9 mouse cellular contexts compared by ENCODE assay signal in genomic region chrX:73063512-73064414, GRCm38 (mm10). TPM values are rescaled to one million over a fixed set of nuclear protein-coding genes. Genes with fewer than 3 reads are reported as not detected.
DNase-seq lines count a peak whose midpoint lies in the region; ATAC-seq lines count a peak whose summit lies in the region.
"Had no signal": no experiment of that assay in that cellular context is flagged by ENCODE, and none has a peak within 500 bp of the region (broad histone marks: within the 10 kb centered on the region; RNA-seq: fewer than 3 reads in every experiment).

No protein-coding gene starts in this region.

- H3K4me1 ChIP-seq in kidney, embryonic 16.5 days (ENCODE audit: insufficient read depth, low read length): 0 out of 2 replicates have a peak, but pooled peaks cover 3% of the 10 kb centered on the region
- no peaks in the 10 kb centered on the region for H3K4me1 ChIP-seq in hindbrain, embryonic 11.5 days (replicated peaks; ENCODE audit: control insufficient read depth, insufficient read depth, low read length)
- H3K4me1 ChIP-seq in limb, embryonic 13.5 days: no peaks in the 10 kb centered on the region

- peak; percentile 35; the same call in 1 of the 2 replicates for ATAC-seq in kidney, embryonic 16.5 days (ENCODE audit: low FRiP score, low TSS enrichment)
- ATAC-seq in hindbrain, embryonic 11.5 days (ENCODE audit: low FRiP score): peak; percentile 84
- no peak for ATAC-seq in limb, embryonic 13.5 days (ENCODE audit: low FRiP score, low read depth)

- H3K27ac ChIP-seq in kidney, embryonic 16.5 days (ENCODE audit: low read length): no peak overlapping the region
- H3K27ac ChIP-seq in hindbrain, embryonic 11.5 days (ENCODE audit: low read depth, low read length): no peak overlapping the region
- no peak overlapping the region for H3K27ac ChIP-seq in limb, embryonic 13.5 days

- H3K4me3 ChIP-seq in kidney, embryonic 16.5 days (ENCODE audit: low read length): peak overlapping the region; percentile 27
- H3K4me3 ChIP-seq in hindbrain, embryonic 11.5 days (ENCODE audit: low read depth, low read length): peak overlapping the region; percentile 16
- H3K4me3 ChIP-seq in limb, embryonic 13.5 days: peak overlapping the region; percentile 27

- peak overlapping the region; percentile 51 for H3K4me2 ChIP-seq in kidney, embryonic 16.5 days (replicated peaks; ENCODE audit: low read depth, low read length)
- H3K4me2 ChIP-seq in hindbrain, embryonic 11.5 days (replicated peaks; ENCODE audit: low read depth, low read length): peak overlapping the region; percentile 38
- H3K4me2 ChIP-seq in limb, embryonic 13.5 days (replicated peaks): peak overlapping the region; percentile 59

- no peaks in the 10 kb centered on the region for H3K9me3 ChIP-seq in kidney, embryonic 16.5 days (ENCODE audit: low read length)
- H3K9me3 ChIP-seq in hindbrain, embryonic 11.5 days (ENCODE audit: control insufficient read depth, low read length): no peaks in the 10 kb centered on the region
- no peaks in the 10 kb centered on the region for H3K9me3 ChIP-seq in limb, embryonic 13.5 days

- no peaks in the 10 kb centered on the region for H3K36me3 ChIP-seq in kidney, embryonic 16.5 days (ENCODE audit: insufficient read depth, low read length)
- no peaks in the 10 kb centered on the region for H3K36me3 ChIP-seq in hindbrain, embryonic 11.5 days (ENCODE audit: control insufficient read depth, insufficient read depth, low read length)
- no peaks in the 10 kb centered on the region for H3K36me3 ChIP-seq in limb, embryonic 13.5 days

- no peak for DNase-seq in kidney, adult 11 months
- peak; percentile 21 to 36 for DNase-seq in cerebellum, postnatal 36 days
- DNase-seq in hindbrain, embryonic 11.5 days (ENCODE audit: low spot score): peak; percentile 60
- peak; percentile 49 for DNase-seq in right cerebral cortex, postnatal 4 days
- no peak for DNase-seq in gastrocnemius, postnatal 36 days
- DNase-seq in heart, adult 9 months (ENCODE audit: low spot score in 2 of 2): no peak

- no peak overlapping the region for H3K9ac ChIP-seq in kidney, embryonic 16.5 days (replicated peaks; ENCODE audit: low read length)
- H3K9ac ChIP-seq in hindbrain, embryonic 11.5 days (ENCODE audit: low read depth, low read length): peak overlapping the region; percentile 48; the same call in 1 of the 2 replicates
- peak overlapping the region; percentile 51; the same call in 1 of the 2 replicates for H3K9ac ChIP-seq in limb, embryonic 13.5 days

- intact Hi-C loops in gastrocnemius, postnatal 36 days (cut with DNase I): no loop called here

- 35% methylated on average over 24 of the region's 24 CpGs for WGBS in kidney, embryonic 16.5 days
- WGBS in hindbrain, embryonic 11.5 days: 47% methylated on average over 20 of the region's 24 CpGs
- 38% methylated on average over 24 of the region's 24 CpGs for WGBS in limb, embryonic 13.5 days

- no peaks in the 10 kb centered on the region; the same call in 1 of the 2 replicates for H3K27me3 ChIP-seq in kidney, embryonic 16.5 days (ENCODE audit: insufficient read depth, low read length)
- H3K27me3 ChIP-seq in hindbrain, embryonic 11.5 days (ENCODE audit: control insufficient read depth, insufficient read depth, low read length): no peaks in the 10 kb centered on the region
- peaks cover 16% of the 10 kb centered on the region; the same call in 1 of the 2 replicates for H3K27me3 ChIP-seq in limb, embryonic 13.5 days

RNA-seq across cellular contexts. Expression of gene Pnma3, which starts 0.8 kb away (rescaled TPM):
- polyA plus RNA-seq in kidney, embryonic 16.5 days (2015; fragmentation: Nextera tagmentation; extraction: Ambion mirVana): 0.04 and 0.10 TPM in 2 replicates
- 0.27 and 0.90 TPM in 2 replicates for polyA plus RNA-seq in hindbrain, embryonic 11.5 days (2014; fragmentation: Nextera tagmentation; extraction: Ambion mirVana)
- 0.29 and 0.32 TPM in 2 replicates for polyA plus RNA-seq in limb, embryonic 13.5 days (2015; fragmentation: Nextera tagmentation; extraction: Ambion mirVana)
- not detected for total RNA-seq in gastrocnemius, postnatal 36 days (2021)

RNA-seq across cellular contexts. Expression of gene Xlr4a, which starts 18.5 kb away (rescaled TPM):
- 0.54 and 0.98 TPM in 2 replicates for polyA plus RNA-seq in kidney, embryonic 16.5 days (2015; fragmentation: Nextera tagmentation; extraction: Ambion mirVana)
- 0.43 TPM in 1 of 2 replicates, not detected in the other for polyA plus RNA-seq in hindbrain, embryonic 11.5 days (2014; fragmentation: Nextera tagmentation; extraction: Ambion mirVana)
- 0.65 and 1.2 TPM in 2 replicates for polyA plus RNA-seq in limb, embryonic 13.5 days (2015; fragmentation: Nextera tagmentation; extraction: Ambion mirVana)
- total RNA-seq in gastrocnemius, postnatal 36 days (2021): not detected

RNA-seq across cellular contexts. Expression of gene Pnma5, which starts 26.9 kb away (rescaled TPM):
- 0.14 TPM in 1 of 2 replicates, not detected in the other for polyA plus RNA-seq in kidney, embryonic 16.5 days (2015; fragmentation: Nextera tagmentation; extraction: Ambion mirVana)
- not detected in 2 replicates for polyA plus RNA-seq in hindbrain, embryonic 11.5 days (2014; fragmentation: Nextera tagmentation; extraction: Ambion mirVana)
- 0.20 and 0.24 TPM in 2 replicates for polyA plus RNA-seq in limb, embryonic 13.5 days (2015; fragmentation: Nextera tagmentation; extraction: Ambion mirVana)
- under 1 TPM in 1 of 2 experiments, not detected in 1; 0.10 TPM for total RNA-seq in gastrocnemius, postnatal 36 days (2021)
- polyA plus RNA-seq: large intestine, adult 2 months had no signal

RNA-seq across cellular contexts. Expression of gene Xlr3a, which starts 33.1 kb away (rescaled TPM):
- polyA plus RNA-seq in kidney, embryonic 16.5 days (2015; fragmentation: Nextera tagmentation; extraction: Ambion mirVana): 2.3 and 3.6 TPM in 2 replicates
- 4.5 and 6.0 TPM in 2 replicates for polyA plus RNA-seq in hindbrain, embryonic 11.5 days (2014; fragmentation: Nextera tagmentation; extraction: Ambion mirVana)
- 2.4 and 2.8 TPM in 2 replicates for polyA plus RNA-seq in limb, embryonic 13.5 days (2015; fragmentation: Nextera tagmentation; extraction: Ambion mirVana)
- under 1 TPM in 1 of 2 experiments, not detected in 1; 0.76 TPM for total RNA-seq in gastrocnemius, postnatal 36 days (2021)

RNA-seq across cellular contexts. Expression of gene Gm14685, which starts 53.1 kb away (rescaled TPM):
- not detected in 2 replicates for polyA plus RNA-seq in kidney, embryonic 16.5 days (2015; fragmentation: Nextera tagmentation; extraction: Ambion mirVana)
- not detected in 2 replicates for polyA plus RNA-seq in hindbrain, embryonic 11.5 days (2014; fragmentation: Nextera tagmentation; extraction: Ambion mirVana)
- 0.06 and 0.10 TPM in 2 replicates for polyA plus RNA-seq in limb, embryonic 13.5 days (2015; fragmentation: Nextera tagmentation; extraction: Ambion mirVana)
- total RNA-seq in gastrocnemius, postnatal 36 days (2021): not detected

Comparison
In these comparisons a context has a peak if more than half of its experiments do, and no peak if none do; other contexts are left out.
1. DNase-seq: peak in cerebellum, postnatal 36 days (2 of 2), hindbrain, embryonic 11.5 days (single experiment) and right cerebral cortex, postnatal 4 days (single experiment); none in kidney, adult 11 months (single experiment), gastrocnemius, postnatal 36 days (0 of 2) and heart, adult 9 months (0 of 2).
2. Peak in every context shown above with its lines, with median percentiles within 50 percentile points of each other: H3K4me2 ChIP-seq and H3K4me3 ChIP-seq.